Mouse (Mus musculus): ENCODE measurements around the gene Qpctl. TPM values are rescaled to one million over a fixed set of nuclear protein-coding genes. Genes with fewer than 3 reads are reported as not detected.

Gene Qpctl
- total RNA-seq, 2 experiments from 2014 or later = 2.3 to 2.5 TPM

Small RNA genes lying within 50 kb of the gene (microRNA-seq; reads per million reads assigned to microRNA genes)
- 52.3 to 75.2 reads per million in 2 experiments for gene Mir330 (ENCODE audit: borderline replicate concordance in 2 of 2)

Other genes with a start within 250 kb of the Qpctl start
- gene Ccdc61, start 238.9 kb downstream of the Qpctl start, total RNA-seq (2021) = 1 to 10 TPM; 5.2 to 6.5 TPM
- 1 to 10 TPM; 1.7 to 2.1 TPM for gene Nova2, start 223.4 kb downstream of the Qpctl start, total RNA-seq (2021)
- not detected for gene Nanos2, start 161.9 kb downstream of the Qpctl start, total RNA-seq (2021)
- 1 to 10 TPM; 4.3 to 4.9 TPM for gene Mypop, start 158.0 kb downstream of the Qpctl start, total RNA-seq (2021)
- 10 to 100 TPM; 13.7 to 14.3 TPM for gene Irf2bp1, start 145.2 kb downstream of the Qpctl start, total RNA-seq (2021)
- gene Foxa3, start 125.8 kb downstream of the Qpctl start, total RNA-seq (2021) = not detected
- gene Sympk, start 124.9 kb downstream of the Qpctl start, total RNA-seq (2021) = 10 to 100 TPM; 56.6 to 59.4 TPM
- gene Rsph6a, start 94.6 kb downstream of the Qpctl start, total RNA-seq (2021) = not detected
- gene Dmwd, start 73.1 kb downstream of the Qpctl start, total RNA-seq (2021) = 10 to 100 TPM; 22.4 to 22.7 TPM
- gene Dmpk, start 65.4 kb downstream of the Qpctl start, total RNA-seq (2021) = 100 to 1,000 TPM; 315 to 350 TPM
- 1 to 10 TPM; 2.0 to 2.7 TPM for gene Six5, start 54.7 kb downstream of the Qpctl start, total RNA-seq (2021)
- gene Gm4969, start 30.9 kb downstream of the Qpctl start, total RNA-seq (2021) = not detected
- gene Fbxo46, start 29.4 kb downstream of the Qpctl start, total RNA-seq (2021) = 1 to 10 TPM; 2.9 TPM
- 10 to 100 TPM; 48.2 to 50.0 TPM for gene Snrpd2, start 431 bp upstream of the Qpctl start, total RNA-seq (2021)
- gene Gipr, start 16.8 kb upstream of the Qpctl start, total RNA-seq (2021) = not detected
- gene Eml2, start 27.1 kb upstream of the Qpctl start, total RNA-seq (2021) = 1 to 10 TPM; 8.4 to 9.4 TPM
- gene Gpr4, start 63.2 kb upstream of the Qpctl start, total RNA-seq (2021) = 1 to 10 TPM; 1.7 to 2.4 TPM
- 10 to 100 TPM; 39.4 to 41.3 TPM for gene Opa3, start 79.0 kb upstream of the Qpctl start, total RNA-seq (2021)
- 10 to 100 TPM; 16.3 to 18.0 TPM for gene Vasp, start 122.5 kb upstream of the Qpctl start, total RNA-seq (2021)
- not detected for gene Ppm1n, start 130.8 kb upstream of the Qpctl start, total RNA-seq (2021)
- 100 to 1,000 TPM; 943 to 950 TPM for gene Rtn2, start 133.3 kb upstream of the Qpctl start, total RNA-seq (2021)
- under 1 TPM; 0.43 to 0.64 TPM for gene Fosb, start 160.8 kb upstream of the Qpctl start, total RNA-seq (2021)
- gene Ercc1, start 195.5 kb upstream of the Qpctl start, total RNA-seq (2021) = 10 to 100 TPM; 21.5 to 25.4 TPM
- 10 to 100 TPM in 1 of 2 experiments, 1 to 10 TPM in 1; 8.5 to 10.1 TPM for gene Cd3eap, start 210.2 kb upstream of the Qpctl start, total RNA-seq (2021)
- gene Ppp1r13l, start 210.5 kb upstream of the Qpctl start, total RNA-seq (2021) = 1 to 10 TPM; 2.6 TPM
- gene Ercc2, start 232.7 kb upstream of the Qpctl start, total RNA-seq (2021) = 1 to 10 TPM; 7.8 to 8.8 TPM

Data from gastrocnemius, postnatal 25 days (tissue).